Mouse (Mus musculus): Measurements from ENCODE around the gene Hist1h1e. TPM values are rescaled to one million over a fixed set of nuclear protein-coding genes. Genes with fewer than 3 reads are reported as not detected.
"Not testable (repeated sequence)": the region's sequence is repeated elsewhere in the genome, so short reads cannot be mapped to it uniquely, and the experiment has no call there.

The Hist1h1e gene
- polyA plus RNA-seq, 1 experiment: 2.4 TPM

DNA sequence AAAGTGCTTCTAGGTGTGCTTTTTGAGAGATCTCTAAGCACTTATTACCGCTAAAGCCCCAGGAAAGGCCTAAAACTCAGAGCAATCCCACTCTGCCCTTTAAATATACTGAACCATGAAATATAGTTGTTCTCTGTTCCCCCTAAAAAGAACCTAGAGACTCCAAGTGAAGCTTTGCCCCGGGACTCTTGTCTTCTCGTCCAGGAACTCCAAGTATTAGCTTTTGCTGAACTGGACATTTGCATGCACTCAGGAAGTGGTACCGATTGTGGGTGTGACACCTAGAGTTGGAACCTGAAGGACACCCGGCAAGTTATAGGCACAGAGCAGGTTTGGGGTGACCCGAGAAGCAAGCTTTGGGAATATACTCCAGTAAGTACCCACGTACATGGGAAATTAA is 31.2 kb downstream of the Hist1h1e start:
- no peaks in the 10 kb centered on the region for H3K27me3 ChIP-seq (ENCODE audit: control insufficient read depth, insufficient read depth, low read length)
- no peak overlapping the region for H3K27ac ChIP-seq (ENCODE audit: insufficient read depth, low read depth, low read length)
- no peaks in the 10 kb centered on the region for H3K36me3 ChIP-seq (ENCODE audit: control insufficient read depth, insufficient read depth, low read length)
- peaks cover 9% of the 10 kb centered on the region; the same call in 1 of the 2 replicates for H3K4me1 ChIP-seq (ENCODE audit: control insufficient read depth, insufficient read depth, insufficient read length, low read length)
- TF ChIP-seq POLR2A (IDR thresholded peaks at IDR 0.05; ENCODE audit: low read depth, low read length) (no peak), CTCF (IDR thresholded peaks at IDR 0.05; ENCODE audit: extremely low read depth, insufficient read length, insufficient replicate concordance, low read depth, low read length) (no peak)
- no peak overlapping the region for H3K4me3 ChIP-seq (ENCODE audit: low read depth, low read length)
- 88% methylated on average over 7 of the region's 7 CpGs for WGBS

DNA sequence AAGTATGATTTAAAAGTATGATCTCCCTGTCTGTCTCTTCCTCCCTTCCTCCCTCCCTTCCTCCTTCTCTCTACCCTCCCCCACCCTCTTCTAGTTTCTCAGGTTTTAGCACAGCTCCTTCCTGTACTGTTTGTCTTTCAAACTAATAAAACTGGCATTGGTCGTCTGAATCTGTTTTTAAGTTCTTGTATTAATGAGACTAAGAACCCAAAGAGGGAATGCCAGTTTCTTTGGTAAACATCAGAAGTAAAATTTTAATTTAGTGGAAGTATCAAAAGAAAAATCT is 35.5 kb downstream of the Hist1h1e start:
- H3K4me1 ChIP-seq (ENCODE audit: control insufficient read depth, insufficient read depth, insufficient read length, low read length): peaks cover 2% of the 10 kb centered on the region; the same call in 1 of the 2 replicates
- peak overlapping the region; percentile 98 for H3K27ac ChIP-seq (ENCODE audit: insufficient read depth, low read depth, low read length)
- 4% methylated on average over 1 of the region's 1 CpGs for WGBS
- no peaks in the 10 kb centered on the region for H3K36me3 ChIP-seq (ENCODE audit: control insufficient read depth, insufficient read depth, low read length)
- TF ChIP-seq POLR2A (IDR thresholded peaks at IDR 0.05; ENCODE audit: low read depth, low read length) (no peak), CTCF (IDR thresholded peaks at IDR 0.05; ENCODE audit: extremely low read depth, insufficient read length, insufficient replicate concordance, low read depth, low read length) (no peak)
- H3K4me3 ChIP-seq (ENCODE audit: low read depth, low read length): peak overlapping the region; percentile 42; the same call in 1 of the 2 replicates
- no peaks in the 10 kb centered on the region for H3K27me3 ChIP-seq (ENCODE audit: control insufficient read depth, insufficient read depth, low read length)

DNA sequence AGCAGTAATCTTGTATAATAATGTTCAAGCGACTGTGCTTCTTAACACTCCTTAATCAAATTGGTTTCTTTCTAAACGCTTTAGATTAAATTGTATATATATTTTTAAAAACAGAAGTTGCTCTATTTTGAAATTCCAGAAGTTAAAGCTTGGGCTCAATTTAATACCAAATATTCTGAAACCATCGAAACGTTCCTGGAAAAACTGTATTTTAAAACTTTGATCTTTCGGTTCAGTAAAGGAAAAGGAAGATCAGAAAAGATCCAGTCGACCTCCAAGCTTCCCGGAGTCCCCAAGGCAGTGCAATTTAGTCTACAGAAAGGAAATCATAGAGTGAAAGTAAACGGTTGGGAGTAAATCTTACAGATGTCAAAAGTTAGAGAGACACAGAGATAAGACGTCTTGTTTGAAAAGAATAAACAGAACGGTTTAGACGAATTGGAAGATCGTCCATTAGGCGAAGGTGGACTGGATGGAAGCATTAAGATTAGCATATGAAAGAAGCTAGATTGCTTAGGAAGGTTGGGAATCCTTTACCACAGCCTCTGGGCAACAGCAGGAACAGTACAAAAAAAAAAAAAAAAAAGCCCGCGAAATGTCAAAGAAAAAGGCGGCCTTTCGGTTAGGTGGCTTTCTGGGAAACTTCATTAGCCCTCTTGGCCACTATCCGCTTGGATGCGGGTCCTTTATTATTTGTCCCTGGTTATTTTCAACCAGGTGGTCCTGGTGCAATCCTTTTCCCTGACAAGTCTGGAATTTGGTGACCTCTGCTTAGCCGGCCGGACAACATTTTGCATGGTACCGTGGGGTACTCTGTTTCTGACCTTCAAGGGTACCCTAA is 36.0 kb downstream of the Hist1h1e start:
- H3K4me3 ChIP-seq (ENCODE audit: low read depth, low read length): peak overlapping the region; percentile 42; the same call in 1 of the 2 replicates
- H3K36me3 ChIP-seq (ENCODE audit: control insufficient read depth, insufficient read depth, low read length): no peaks in the 10 kb centered on the region
- H3K27ac ChIP-seq (ENCODE audit: insufficient read depth, low read depth, low read length): peak overlapping the region; percentile 98
- WGBS: 1% methylated on average over 22 of the region's 22 CpGs
- H3K27me3 ChIP-seq (ENCODE audit: control insufficient read depth, insufficient read depth, low read length): no peaks in the 10 kb centered on the region
- peaks cover 2% of the 10 kb centered on the region; the same call in 1 of the 2 replicates for H3K4me1 ChIP-seq (ENCODE audit: control insufficient read depth, insufficient read depth, insufficient read length, low read length)
- no peak for TF ChIP-seq CTCF (IDR thresholded peaks at IDR 0.05; ENCODE audit: extremely low read depth, insufficient read length, insufficient replicate concordance, low read depth, low read length)
- TF ChIP-seq POLR2A (IDR thresholded peaks at IDR 0.05; ENCODE audit: low read depth, low read length): no peak

DNA sequence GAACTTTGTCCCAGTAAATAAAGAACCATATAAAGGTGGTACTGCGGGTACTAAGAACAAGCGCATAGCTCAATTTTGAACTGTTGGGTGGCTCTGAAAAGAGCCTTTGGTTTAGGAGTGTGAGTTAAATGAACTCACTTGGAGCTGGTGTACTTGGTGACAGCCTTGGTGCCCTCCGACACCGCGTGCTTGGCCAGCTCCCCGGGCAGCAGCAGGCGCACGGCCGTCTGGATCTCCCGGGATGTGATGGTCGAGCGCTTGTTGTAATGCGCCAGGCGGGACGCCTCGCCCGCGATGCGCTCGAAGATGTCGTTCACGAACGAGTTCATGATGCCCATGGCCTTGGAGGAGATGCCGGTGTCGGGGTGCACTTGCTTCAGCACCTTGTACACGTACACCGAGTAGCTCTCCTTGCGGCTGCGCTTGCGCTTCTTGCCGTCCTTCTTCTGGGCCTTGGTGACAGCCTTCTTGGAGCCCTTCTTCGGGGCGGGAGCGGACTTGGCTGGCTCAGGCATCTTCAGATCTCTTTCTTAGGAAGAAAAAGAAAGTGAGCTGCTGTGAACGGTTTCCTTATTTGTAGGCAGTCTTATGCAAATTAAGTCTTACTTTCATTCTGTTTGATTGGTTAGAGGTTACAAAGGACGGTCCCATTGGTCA is 36.8 kb downstream of the Hist1h1e start:
- not testable (repeated sequence) for H3K4me1 ChIP-seq (ENCODE audit: control insufficient read depth, insufficient read depth, insufficient read length, low read length); H3K27me3 ChIP-seq (ENCODE audit: control insufficient read depth, insufficient read depth, low read length); H3K36me3 ChIP-seq (ENCODE audit: control insufficient read depth, insufficient read depth, low read length)
- peak; percentile 88 for TF ChIP-seq POLR2A (IDR thresholded peaks at IDR 0.05; ENCODE audit: low read depth, low read length)
- peak overlapping the region; percentile 77 for H3K4me3 ChIP-seq (ENCODE audit: low read depth, low read length)
- under 1% methylated on average over 34 of the region's 36 CpGs for whole genome bisulfite sequencing
- peak overlapping the region; percentile 99 for H3K27ac ChIP-seq (ENCODE audit: insufficient read depth, low read depth, low read length)

DNA sequence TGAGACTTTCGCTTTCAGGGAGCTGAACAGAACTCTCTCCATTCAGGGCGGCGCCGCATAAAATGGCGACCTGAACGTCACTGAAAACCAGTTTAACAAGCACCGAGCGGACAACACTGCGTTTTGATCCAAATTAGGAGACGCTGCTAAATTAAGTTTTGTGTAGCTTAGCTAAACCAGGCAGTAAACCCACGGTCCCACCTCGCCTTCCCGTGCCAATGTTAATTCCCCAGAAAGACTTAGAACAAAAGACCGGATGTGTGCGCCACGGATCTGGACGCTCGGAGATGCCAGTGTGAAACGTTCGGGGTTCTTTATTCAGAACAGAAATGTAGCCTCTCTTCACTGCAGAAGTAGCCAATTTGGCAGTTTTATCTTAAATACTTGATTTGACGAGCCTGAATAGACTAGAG is 37.3 kb downstream of the Hist1h1e start:
- peak overlapping the region; percentile 77 for H3K4me3 ChIP-seq (ENCODE audit: low read depth, low read length)
- peaks cover 2% of the 10 kb centered on the region; the same call in 1 of the 2 replicates for H3K4me1 ChIP-seq (ENCODE audit: control insufficient read depth, insufficient read depth, insufficient read length, low read length)
- TF ChIP-seq CTCF (IDR thresholded peaks at IDR 0.05; ENCODE audit: extremely low read depth, insufficient read length, insufficient replicate concordance, low read depth, low read length): no peak
- TF ChIP-seq POLR2A (IDR thresholded peaks at IDR 0.05; ENCODE audit: low read depth, low read length): no peak
- WGBS: under 1% methylated on average over 21 of the region's 21 CpGs
- no peaks in the 10 kb centered on the region for H3K27me3 ChIP-seq (ENCODE audit: control insufficient read depth, insufficient read depth, low read length)
- H3K36me3 ChIP-seq (ENCODE audit: control insufficient read depth, insufficient read depth, low read length): no peaks in the 10 kb centered on the region
- H3K27ac ChIP-seq (ENCODE audit: insufficient read depth, low read depth, low read length): peak overlapping the region; percentile 99

DNA sequence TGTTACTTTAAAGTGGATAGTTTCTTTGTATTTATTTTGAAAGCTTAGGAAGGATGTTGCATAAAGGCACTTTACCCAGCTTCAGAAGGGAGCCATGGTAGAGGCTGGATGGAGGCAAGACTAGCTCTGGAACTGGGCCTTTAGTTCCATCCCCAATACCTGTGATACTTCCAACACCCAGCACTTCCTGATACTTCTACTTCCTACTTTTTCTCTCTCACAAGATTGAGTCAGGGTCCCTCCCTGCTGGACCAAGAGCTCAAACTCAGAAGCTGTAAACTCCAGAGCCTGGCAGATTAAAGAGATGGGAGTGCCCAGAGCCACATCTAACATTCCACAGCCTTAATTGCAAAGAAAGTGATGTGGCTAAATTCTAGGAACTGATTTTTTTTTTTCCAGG is 38.0 kb downstream of the Hist1h1e start:
- Histone ChIP-seq H3K36me3 (ENCODE audit: control insufficient read depth, insufficient read depth, low read length) (no peaks in the 10 kb centered on the region), H3K27ac (ENCODE audit: insufficient read depth, low read depth, low read length) (peak overlapping the region; percentile 99), H3K4me1 (ENCODE audit: control insufficient read depth, insufficient read depth, insufficient read length, low read length) (peaks cover 2% of the 10 kb centered on the region; the same call in 1 of the 2 replicates), H3K4me3 (ENCODE audit: low read depth, low read length) (no peak overlapping the region), H3K27me3 (ENCODE audit: control insufficient read depth, insufficient read depth, low read length) (no peaks in the 10 kb centered on the region)
- TF ChIP-seq POLR2A (IDR thresholded peaks at IDR 0.05; ENCODE audit: low read depth, low read length) (no peak), CTCF (IDR thresholded peaks at IDR 0.05; ENCODE audit: extremely low read depth, insufficient read length, insufficient replicate concordance, low read depth, low read length) (no peak)

DNA sequence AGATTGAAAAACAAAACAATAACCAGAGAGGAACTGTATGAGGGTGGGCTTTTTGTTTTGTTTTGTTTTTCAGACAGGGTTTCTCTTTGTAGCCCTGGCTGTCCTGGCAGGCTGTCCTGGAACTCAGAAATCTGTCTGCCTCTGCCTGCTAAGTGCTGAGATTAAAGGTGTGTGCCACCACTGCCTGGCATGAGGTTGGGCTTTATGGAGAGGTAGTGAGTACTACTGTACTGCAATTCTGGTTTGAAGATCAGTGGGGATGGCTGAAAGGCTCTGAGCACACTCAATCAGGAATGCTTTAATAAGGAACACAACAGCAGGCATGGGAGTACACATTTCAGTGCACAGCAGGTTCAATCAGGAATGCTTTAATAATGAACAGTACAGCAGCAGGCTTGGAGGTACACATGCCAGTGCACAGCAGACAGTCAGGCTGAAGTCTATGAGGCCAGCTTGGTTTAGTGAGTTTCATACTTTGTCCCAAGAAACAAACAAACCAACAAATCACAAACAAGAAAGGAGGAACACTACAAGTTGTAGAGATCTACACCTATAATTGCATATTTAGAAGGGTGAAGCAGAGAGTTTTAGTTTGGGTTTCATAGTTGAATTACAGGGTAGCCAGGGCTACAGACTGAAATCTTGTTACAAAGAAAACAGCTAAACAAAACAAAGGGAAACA is 38.8 kb downstream of the Hist1h1e start:
- Histone ChIP-seq H3K4me1 (ENCODE audit: control insufficient read depth, insufficient read depth, insufficient read length, low read length) (peaks cover 2% of the 10 kb centered on the region; the same call in 1 of the 2 replicates), H3K27ac (ENCODE audit: insufficient read depth, low read depth, low read length) (peak overlapping the region; percentile 24; the same call in 1 of the 2 replicates), H3K4me3 (ENCODE audit: low read depth, low read length) (no peak overlapping the region), H3K36me3 (ENCODE audit: control insufficient read depth, insufficient read depth, low read length) (no peaks in the 10 kb centered on the region), H3K27me3 (ENCODE audit: control insufficient read depth, insufficient read depth, low read length) (no peaks in the 10 kb centered on the region)
- TF ChIP-seq POLR2A (IDR thresholded peaks at IDR 0.05; ENCODE audit: low read depth, low read length) (no peak), CTCF (IDR thresholded peaks at IDR 0.05; ENCODE audit: extremely low read depth, insufficient read length, insufficient replicate concordance, low read depth, low read length) (no peak)
